Mouse (Mus musculus) neural tube, embryonic 15.5 days (tissue): ENCODE measurements around the gene Pfdn6. TPM values are rescaled to one million over a fixed set of nuclear protein-coding genes. Genes with fewer than 3 reads are reported as not detected.

Experiments
- ATAC-seq: fragments of 200-750 bp; cut with Nextera tagmentation; 2 replicates; pipeline ENCODE4 v1.8.0; 2017; ENCODE audit warnings: mild to moderate bottlenecking, moderate TSS enrichment, moderate library complexity; ENCODE audit not compliant: low FRiP score
- H3K27ac ChIP-seq: fragments of 300-500 bp; sonication (generic); replicated peaks from 2 replicates; pipeline ENCODE4 v1.5.1; 2015; ENCODE audit warnings: mild to moderate bottlenecking, inconsistent platforms
- H3K27me3 ChIP-seq: fragments of 300-500 bp; sonication (generic); replicated peaks from 2 replicates; pipeline ENCODE4 v1.6.1; 2015; ENCODE audit warnings: inconsistent platforms
- H3K36me3 ChIP-seq: fragments of 300-500 bp; sonication (generic); 2 replicates; pipeline ENCODE4 v1.6.1; 2015; ENCODE audit warnings: inconsistent platforms
- H3K4me1 ChIP-seq: fragments of 300-500 bp; sonication (generic); 2 replicates; pipeline ENCODE4 v1.6.1; 2015; ENCODE audit warnings: inconsistent platforms
- H3K4me2 ChIP-seq: fragments of 300-500 bp; sonication (generic); 2 replicates; pipeline ENCODE4 v1.6.1; 2015; ENCODE audit warnings: inconsistent platforms, mild to moderate bottlenecking, moderate library complexity
- H3K4me3 ChIP-seq: fragments of 300-500 bp; sonication (generic); replicated peaks from 2 replicates; pipeline ENCODE4 v1.5.1; 2015; ENCODE audit warnings: mild to moderate bottlenecking, inconsistent platforms
- H3K9ac ChIP-seq: fragments of 300-500 bp; sonication (generic); replicated peaks from 2 replicates; pipeline ENCODE4 v1.6.1; 2015; ENCODE audit warnings: mild to moderate bottlenecking, inconsistent platforms
- H3K9me3 ChIP-seq: fragments of 300-500 bp; sonication (generic); replicated peaks from 2 replicates; pipeline ENCODE4 v1.6.1; 2016; ENCODE audit warnings: inconsistent platforms
- WGBS: fragments of 180-500 bp; shearing (Covaris S2); methylation state at CpG from one replicate; pipeline ENCODE4 v1.1.7; 2015; ENCODE audit warnings: mixed read lengths; 5-methylcytosine and 5-hydroxymethylcytosine counted together
- polyA plus RNA-seq: library from polyadenylated mRNA; unstranded; fragments of >200 nt; fragmentation: Nextera tagmentation; extraction: Ambion mirVana; gene quantifications from 2 replicates; pipeline ENCODE4 v1.2.1, GENCODE M21; 2015

Gene Pfdn6
- polyA plus RNA-seq, 1 experiment from 2014 or later, result 183 TPM

- Histone ChIP-seq H3K4me2 (peak overlapping the region; percentile 98), H3K27me3 (no peaks in the 10 kb centered on the region), H3K9me3 (no peaks in the 10 kb centered on the region), H3K4me3 (peak overlapping the region; percentile 80), H3K9ac (peak overlapping the region; percentile 90), H3K4me1 (peaks cover 27% of the 10 kb centered on the region), H3K27ac (peak overlapping the region; percentile 97), H3K36me3 (peaks cover 29% of the 10 kb centered on the region)
- ATAC-seq, result peak; percentile 15; the same call in 1 of the 2 replicates
- WGBS, result under 1% methylated on average over 45 of the region's 45 CpGs
These were observed 9.6 kb downstream of the Pfdn6 start for GRCm38 (mm10) chr17:33930280-33931158.

DNA sequence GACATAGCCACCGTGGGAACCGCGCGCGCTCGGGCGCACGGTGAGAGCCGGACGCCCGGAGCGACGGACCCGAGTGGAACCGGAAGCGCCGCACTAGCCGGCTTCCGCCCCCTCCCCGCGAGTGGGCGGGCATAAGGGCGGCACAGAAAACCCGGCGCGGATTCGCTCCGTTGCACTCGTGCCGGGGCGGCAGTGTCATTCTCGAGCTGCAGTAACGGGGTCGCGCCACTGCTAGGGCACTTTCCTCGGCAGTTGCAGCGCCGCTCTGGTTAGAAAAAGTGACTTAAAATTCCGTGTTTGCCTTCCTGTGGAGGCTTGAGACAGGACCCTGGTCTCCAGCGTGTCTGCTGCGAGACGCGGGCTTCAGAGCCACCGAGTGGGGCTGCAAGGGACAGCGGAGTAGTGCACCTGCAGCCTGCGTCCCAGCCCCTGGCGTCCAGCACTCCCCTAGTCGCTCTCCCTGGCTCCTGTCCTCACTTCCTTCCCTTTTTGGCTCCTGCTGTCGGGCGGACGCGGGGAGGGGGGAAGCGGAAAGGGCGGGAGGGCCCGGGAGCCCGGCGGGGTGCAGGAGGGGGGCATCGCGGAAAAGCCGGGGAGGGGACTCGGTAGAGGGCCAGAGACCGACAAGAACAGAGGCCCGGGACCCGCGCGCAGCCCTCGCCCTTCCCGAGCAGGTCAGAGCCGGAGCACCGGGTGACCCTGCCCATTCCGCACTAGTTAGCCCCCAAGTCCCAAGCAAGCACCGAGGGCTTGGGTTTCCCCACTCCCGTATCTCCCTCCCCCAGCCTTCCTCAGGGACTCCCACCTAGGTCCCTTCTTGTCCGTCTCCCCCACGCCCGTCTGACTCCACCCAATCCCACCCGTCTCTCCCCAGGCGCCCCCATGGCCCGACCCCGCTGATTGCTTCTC lies 10.5 kb downstream of the Pfdn6 start, which contains the start of gene Rgl2:
TSS of gene Rgl2 (plus strand) at position 173 of the 909 bp plus-strand sequence.
- under 1% methylated on average over 71 of the region's 80 CpGs for WGBS
- ATAC-seq, result peak; percentile 85
- H3K4me3 ChIP-seq, result peak within 1 kb of the TSS; percentile 80
- H3K27ac ChIP-seq, result peak within 1 kb of the TSS; percentile 97
- H3K4me1 ChIP-seq, result peaks cover 27% of the 10 kb centered on the region
- no peaks in the 10 kb centered on the region for H3K9me3 ChIP-seq
- peak within 1 kb of the TSS; percentile 90 for H3K9ac ChIP-seq
- H3K27me3 ChIP-seq, result no peaks in the 10 kb centered on the region
- peaks cover 22% of the 10 kb centered on the region; the same call in 1 of the 2 replicates for H3K36me3 ChIP-seq
- peak within 1 kb of the TSS; percentile 98 for H3K4me2 ChIP-seq

GRCm38 (mm10) chr17:33928251-33928947 lies 11.7 kb downstream of the Pfdn6 start:
- no peak for ATAC-seq
- Histone ChIP-seq H3K4me3 (peak overlapping the region; percentile 80), H3K36me3 (peaks cover 14% of the 10 kb centered on the region; the same call in 1 of the 2 replicates), H3K4me2 (peak overlapping the region; percentile 98), H3K27ac (no peak overlapping the region; the same call in 1 of the 2 replicates), H3K27me3 (no peaks in the 10 kb centered on the region), H3K9ac (peak overlapping the region; percentile 90; the same call in 1 of the 2 replicates), H3K9me3 (no peaks in the 10 kb centered on the region), H3K4me1 (peaks cover 27% of the 10 kb centered on the region)
- 61% methylated on average over 21 of the region's 21 CpGs for WGBS

GRCm38 (mm10) chr17:33926207-33926932 lies 13.8 kb downstream of the Pfdn6 start:
- Histone ChIP-seq H3K4me1 (peaks cover 24% of the 10 kb centered on the region), H3K9ac (no peak overlapping the region), H3K27ac (no peak overlapping the region), H3K4me3 (no peak overlapping the region), H3K36me3 (peaks cover 9% of the 10 kb centered on the region; the same call in 1 of the 2 replicates), H3K4me2 (no peak overlapping the region), H3K27me3 (no peaks in the 10 kb centered on the region), H3K9me3 (no peaks in the 10 kb centered on the region)
- ATAC-seq, result no peak
- WGBS, result 80% methylated on average over 17 of the region's 17 CpGs

- H3K27ac ChIP-seq, result no peak overlapping the region
- H3K4me1 ChIP-seq, result peaks cover 22% of the 10 kb centered on the region
- ATAC-seq, result no peak
- no peaks in the 10 kb centered on the region for H3K9me3 ChIP-seq
- H3K36me3 ChIP-seq, result peaks cover 9% of the 10 kb centered on the region; the same call in 1 of the 2 replicates
- H3K27me3 ChIP-seq, result no peaks in the 10 kb centered on the region
- no peak overlapping the region for H3K4me2 ChIP-seq
- WGBS, result 85% methylated on average over 21 of the region's 21 CpGs
- no peak overlapping the region for H3K4me3 ChIP-seq
- H3K9ac ChIP-seq, result no peak overlapping the region
These were observed 14.6 kb downstream of the Pfdn6 start for GRCm38 (mm10) chr17:33925406-33926116.

- H3K4me2 ChIP-seq, result no peak overlapping the region
- H3K4me3 ChIP-seq, result no peak overlapping the region
- ATAC-seq, result no peak
- H3K36me3 ChIP-seq, result peaks cover 9% of the 10 kb centered on the region; the same call in 1 of the 2 replicates
- H3K9me3 ChIP-seq, result no peaks in the 10 kb centered on the region
- H3K9ac ChIP-seq, result no peak overlapping the region
- 87% methylated on average over 10 of the region's 10 CpGs for WGBS
- H3K27me3 ChIP-seq, result no peaks in the 10 kb centered on the region
- H3K4me1 ChIP-seq, result peaks cover 30% of the 10 kb centered on the region
- H3K27ac ChIP-seq, result no peak overlapping the region
These were observed 15.4 kb downstream of the Pfdn6 start for GRCm38 (mm10) chr17:33924577-33925283.

DNA sequence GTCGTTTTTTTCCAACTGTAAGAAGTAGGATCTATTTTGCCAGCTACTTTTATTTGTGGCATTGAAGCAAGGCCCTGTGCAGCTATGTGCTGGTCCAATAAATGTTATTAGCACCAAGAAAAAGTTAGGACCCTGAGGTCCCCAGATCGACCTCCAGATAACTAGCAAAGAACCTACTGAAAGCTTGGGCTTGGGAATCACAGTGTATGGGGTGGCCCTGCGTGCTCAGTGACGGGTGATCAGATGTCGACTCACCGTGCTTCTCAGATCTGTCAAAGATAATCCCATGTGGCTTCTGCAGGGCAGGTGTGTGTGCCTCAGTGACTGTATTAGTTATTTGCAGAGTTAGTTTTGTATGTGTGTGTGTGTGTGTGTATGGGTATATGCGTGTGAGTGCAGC lies 18.8 kb downstream of the Pfdn6 start:
- Histone ChIP-seq H3K9ac (no peak overlapping the region), H3K9me3 (no peaks in the 10 kb centered on the region), H3K4me2 (peak overlapping the region; percentile 70; the same call in 1 of the 2 replicates), H3K4me3 (no peak overlapping the region), H3K4me1 (peaks cover 44% of the 10 kb centered on the region), H3K36me3 (peaks cover 14% of the 10 kb centered on the region; the same call in 1 of the 2 replicates), H3K27me3 (no peaks in the 10 kb centered on the region), H3K27ac (0 out of 2 replicates have a peak overlapping the region, but pooled peaks have one; percentile 60)
- 84% methylated on average over 7 of the region's 7 CpGs for WGBS
- ATAC-seq, result no peak

DNA sequence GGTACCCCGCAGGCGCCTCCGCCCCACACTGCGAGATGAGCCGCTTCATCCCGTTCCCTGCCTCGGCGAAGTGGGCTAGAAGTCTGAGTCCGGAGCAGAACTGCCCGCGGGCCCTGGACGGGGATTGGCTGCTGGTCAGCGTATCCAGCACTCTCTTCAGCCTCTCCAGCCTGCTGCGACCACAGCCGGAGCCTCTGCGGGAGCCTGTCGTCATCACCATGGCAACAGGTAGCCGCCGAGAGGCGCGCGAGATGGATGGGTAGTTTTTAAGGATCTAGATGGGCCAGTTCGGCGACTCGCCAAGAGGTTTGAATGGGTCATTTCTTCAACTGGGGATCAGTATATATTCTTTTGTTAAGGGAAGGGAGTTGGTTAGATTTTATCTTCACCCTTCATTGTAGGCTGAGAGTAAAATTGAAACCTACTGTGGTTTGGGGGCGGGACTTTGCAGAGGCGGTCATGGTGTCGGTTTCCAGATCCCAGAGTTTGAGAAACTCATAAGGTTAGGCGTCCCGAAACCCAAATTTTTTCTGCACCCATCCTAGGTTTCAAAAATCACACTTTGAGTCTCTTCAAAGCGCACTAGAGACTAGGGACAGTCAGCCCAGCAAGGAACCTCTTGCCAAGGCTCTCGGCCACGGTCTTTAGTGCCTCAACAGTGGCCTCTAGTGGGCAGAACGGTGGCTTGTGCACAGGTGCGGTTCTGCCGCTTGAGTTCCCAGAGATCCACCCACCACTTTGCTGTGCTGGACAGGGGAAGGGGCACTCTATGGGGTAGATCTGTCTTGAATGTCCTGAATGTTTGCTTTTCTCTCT lies 19.7 kb downstream of the Pfdn6 start:
- WGBS, result 1% methylated on average over 36 of the region's 36 CpGs
- Histone ChIP-seq H3K4me1 (peaks cover 46% of the 10 kb centered on the region), H3K27me3 (no peaks in the 10 kb centered on the region)

More for the DNA sequence above, 19.7 kb downstream of the Pfdn6 start:
- H3K9me3 ChIP-seq, result no peaks in the 10 kb centered on the region
- peak; percentile 11; the same call in 1 of the 2 replicates for ATAC-seq
- H3K9ac ChIP-seq, result peak overlapping the region; percentile 57
- H3K36me3 ChIP-seq, result peaks cover 11% of the 10 kb centered on the region; the same call in 1 of the 2 replicates
- peak overlapping the region; percentile 45 for H3K4me3 ChIP-seq
- H3K4me2 ChIP-seq, result peak overlapping the region; percentile 70
- H3K27ac ChIP-seq, result peak overlapping the region; percentile 60
